Mouse (Mus musculus): ENCODE measurements at regions not wholly inside any gene's neighbourhood (a gene's known extent, or its start where the extent isn't known, plus 50 kb on each side); places are given as distances from the start of the nearest gene placed in this dataset.

GRCm38 (mm10) chr12:43123160-43123559 lies 1087.0 kb downstream of the Dnajb9 start:
- DNase-seq (ENCODE audit: low spot score in 2 of 2) = peak in 1 of 2 experiments; percentile 1

- DNase-seq (ENCODE audit: low spot score in 2 of 2) = no peak
Measured at GRCm38 (mm10) chr12:43112096-43112495, 1098.0 kb downstream of the Dnajb9 start.

GRCm38 (mm10) chr12:43099382-43099781 lies 1110.7 kb downstream of the Dnajb9 start:
- no peak for DNase-seq (ENCODE audit: low spot score in 2 of 2)

GRCm38 (mm10) chr12:43078081-43078480 lies 1132.0 kb downstream of the Dnajb9 start:
- no peak for DNase-seq (ENCODE audit: low spot score in 2 of 2)
